Mouse (Mus musculus): ENCODE data around the gene Prrc2a. TPM values are rescaled to one million over a fixed set of nuclear protein-coding genes. Genes with fewer than 3 reads are reported as not detected.
A peak's percentile ranks its signal among the peaks of the same experiment; 100 is the strongest.

Prrc2a gene
- 210 and 238 TPM in 2 replicates for polyA plus RNA-seq (2014; fragmentation: Nextera tagmentation; extraction: Ambion mirVana)

DNA sequence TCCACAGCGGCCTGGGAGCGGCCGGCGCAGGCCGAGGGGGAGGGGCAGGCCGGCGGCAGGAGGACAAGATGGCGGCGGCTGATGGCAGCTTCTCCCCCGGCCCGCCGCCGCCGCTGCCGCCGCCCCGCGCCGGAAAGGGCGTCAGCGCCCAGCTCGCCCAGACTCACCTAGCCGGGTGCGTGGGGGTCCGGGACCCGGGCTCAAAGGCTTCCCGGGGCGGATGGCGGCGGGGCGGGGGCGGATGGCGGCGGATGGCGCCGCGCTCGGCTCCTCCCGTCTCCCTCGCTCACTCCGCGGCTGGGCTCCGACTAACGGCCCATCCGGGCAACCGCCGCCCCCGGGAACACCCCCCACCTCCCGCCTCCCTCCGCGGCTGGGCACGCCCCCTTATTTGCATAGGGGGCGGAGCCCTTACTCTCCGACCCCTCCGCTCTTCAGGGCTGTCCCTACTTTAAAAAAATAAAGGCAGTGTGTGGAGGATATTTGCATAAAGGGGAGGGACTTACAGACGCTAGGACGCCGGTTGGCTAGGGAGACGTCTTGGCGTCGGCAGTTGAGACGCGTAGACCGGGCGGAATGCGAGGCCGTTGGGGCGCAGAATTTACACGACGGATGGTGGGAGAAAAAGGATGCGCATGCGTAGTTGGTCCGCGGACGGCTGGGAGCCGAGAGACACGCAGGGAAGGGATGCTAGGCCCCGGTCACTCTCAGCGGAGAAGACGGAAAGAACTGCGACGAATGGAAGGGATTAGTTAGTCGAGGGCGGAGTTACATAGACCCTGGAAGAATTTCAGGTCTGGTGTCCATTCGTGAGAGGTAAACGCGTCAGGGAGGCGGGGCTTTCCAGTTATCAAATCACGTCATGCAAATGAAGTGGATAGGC lies at the start of gene Prrc2a:
TSS of gene Prrc2a (minus strand) at position 330 of the 883 bp plus-strand sequence.
- no peak for TF ChIP-seq CTCF (IDR thresholded peaks at IDR 0.05; ENCODE audit: low read depth)
- WGBS: under 1% methylated on average over 64 of the region's 89 CpGs
- ATAC-seq (ENCODE audit: insufficient read depth) (peak; percentile 96), DNase-seq (peak; percentile 99)
- Histone ChIP-seq H3K9me3 (ENCODE audit: low read depth, low read length) (no peaks in the 10 kb centered on the region), H3K4me3 (ENCODE audit: low read depth, low read length) (peak within 1 kb of the TSS; percentile 100), H3K27ac (ENCODE audit: low read depth) (peak within 1 kb of the TSS; percentile 99), H3K9ac (peak within 1 kb of the TSS; percentile 98), H3K27me3 (ENCODE audit: insufficient read depth, low read length) (no peaks in the 10 kb centered on the region), H3K4me1 (ENCODE audit: insufficient read depth) (peaks cover 13% of the 10 kb centered on the region; the same call in 1 of the 2 replicates), H3K4me2 (peak within 1 kb of the TSS; percentile 99), H3K36me3 (ENCODE audit: insufficient read depth) (peaks cover 32% of the 10 kb centered on the region)

DNA sequence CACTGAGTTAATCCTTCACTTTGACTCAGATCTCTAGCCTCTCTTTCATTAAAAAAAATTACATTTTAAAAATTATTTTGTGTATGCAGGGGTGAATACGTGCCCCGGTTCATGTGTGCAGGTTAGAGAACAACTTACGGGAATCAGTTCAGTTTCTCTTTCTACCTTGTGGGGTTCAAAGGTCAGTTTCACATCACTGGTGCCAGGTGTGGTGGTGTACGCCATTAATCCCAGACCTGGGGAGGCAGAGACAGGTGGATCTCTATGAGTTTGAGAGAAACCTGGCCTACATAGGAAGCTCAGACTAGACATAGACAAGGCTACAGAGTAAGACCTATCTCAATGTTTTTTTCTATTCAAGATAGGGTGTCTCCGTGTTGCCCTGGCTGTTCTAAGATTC lies 48.4 kb upstream of the Prrc2a start:
- no peak overlapping the region for H3K4me3 ChIP-seq (ENCODE audit: low read depth, low read length)
- 88% methylated on average over 5 of the region's 5 CpGs for WGBS
- H3K4me1 ChIP-seq (ENCODE audit: insufficient read depth): no peaks in the 10 kb centered on the region
- DNase-seq: no peak
- no peaks in the 10 kb centered on the region for H3K36me3 ChIP-seq (ENCODE audit: insufficient read depth)
- no peaks in the 10 kb centered on the region for H3K27me3 ChIP-seq (ENCODE audit: insufficient read depth, low read length)
- no peak overlapping the region for H3K9ac ChIP-seq
- no peak for TF ChIP-seq CTCF (IDR thresholded peaks at IDR 0.05; ENCODE audit: low read depth)
- no peak overlapping the region for H3K4me2 ChIP-seq
- ATAC-seq (ENCODE audit: insufficient read depth): no peak
- no peak overlapping the region for H3K27ac ChIP-seq (ENCODE audit: low read depth)
- no peaks in the 10 kb centered on the region for H3K9me3 ChIP-seq (ENCODE audit: low read depth, low read length)

DNA sequence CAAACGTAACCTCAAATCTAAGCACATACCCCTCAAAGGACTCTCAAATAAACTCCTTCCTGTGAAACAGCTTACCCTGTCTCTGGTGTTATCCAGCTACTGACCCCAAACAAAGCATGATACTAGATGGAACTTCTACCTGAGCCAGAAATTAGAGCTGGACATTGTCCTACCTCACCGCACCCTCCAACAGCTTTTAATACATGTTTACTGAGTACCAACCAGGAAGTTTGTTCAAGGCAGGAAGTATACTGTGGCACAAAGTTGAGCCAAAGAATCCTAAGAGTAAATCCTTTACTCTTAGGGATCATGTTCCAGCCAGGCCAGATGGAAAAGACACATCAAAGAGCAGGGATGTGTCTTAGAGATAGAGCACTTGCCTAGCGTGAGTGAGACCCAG lies 45.9 kb upstream of the Prrc2a start:
- Histone ChIP-seq H3K4me2 (no peak overlapping the region), H3K9me3 (ENCODE audit: low read depth, low read length) (no peaks in the 10 kb centered on the region), H3K9ac (no peak overlapping the region), H3K4me3 (ENCODE audit: low read depth, low read length) (no peak overlapping the region), H3K4me1 (ENCODE audit: insufficient read depth) (no peaks in the 10 kb centered on the region), H3K36me3 (ENCODE audit: insufficient read depth) (no peaks in the 10 kb centered on the region), H3K27me3 (ENCODE audit: insufficient read depth, low read length) (no peaks in the 10 kb centered on the region), H3K27ac (ENCODE audit: low read depth) (no peak overlapping the region)
- 48% methylated on average over 3 of the region's 3 CpGs for WGBS
- no peak for DNase-seq
- ATAC-seq (ENCODE audit: insufficient read depth): no peak
- no peak for TF ChIP-seq CTCF (IDR thresholded peaks at IDR 0.05; ENCODE audit: low read depth)

DNA sequence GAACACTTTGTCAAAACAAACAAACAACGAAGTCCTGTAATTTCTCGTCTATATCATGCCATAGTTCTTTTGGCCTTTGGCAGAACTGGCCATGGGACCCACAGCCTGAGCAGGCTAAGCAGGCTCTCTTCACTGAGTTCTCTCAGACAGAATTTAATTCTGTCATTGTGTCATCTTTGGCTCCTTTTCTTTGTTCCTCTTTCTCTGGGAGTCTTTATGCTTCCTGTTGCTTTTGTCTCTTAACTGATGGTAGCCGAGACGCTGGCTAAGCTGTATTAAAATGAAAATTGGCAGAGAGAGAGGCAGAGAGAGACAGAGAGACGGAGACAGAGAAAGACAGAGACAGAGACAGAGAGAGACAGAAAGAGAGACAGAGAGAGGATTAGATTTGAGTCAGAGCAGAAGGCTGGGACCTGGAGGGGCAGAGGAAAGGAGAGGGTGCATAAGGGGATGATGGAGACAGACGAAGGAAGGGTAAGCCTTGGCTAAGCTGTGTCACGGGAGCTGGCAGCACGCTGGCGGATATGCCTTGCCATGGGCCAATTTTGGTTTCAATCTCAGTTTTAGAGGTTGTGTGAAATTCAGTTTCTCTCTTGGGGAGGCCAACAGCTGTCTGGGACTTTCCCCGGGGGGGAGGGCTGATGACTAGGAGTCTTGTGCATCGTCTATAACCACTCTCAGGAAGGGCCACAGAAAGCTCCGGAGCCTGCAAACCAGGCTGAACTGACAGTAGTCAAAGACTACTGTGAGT lies 45.3 kb upstream of the Prrc2a start:
- H3K36me3 ChIP-seq (ENCODE audit: insufficient read depth): no peaks in the 10 kb centered on the region
- H3K9me3 ChIP-seq (ENCODE audit: low read depth, low read length): no peaks in the 10 kb centered on the region
- no peak overlapping the region for H3K9ac ChIP-seq
- H3K27me3 ChIP-seq (ENCODE audit: insufficient read depth, low read length): no peaks in the 10 kb centered on the region; the same call in 1 of the 2 replicates
- H3K27ac ChIP-seq (ENCODE audit: low read depth): no peak overlapping the region
- WGBS: 70% methylated on average over 12 of the region's 12 CpGs
- DNase-seq (no peak), ATAC-seq (ENCODE audit: insufficient read depth) (no peak)
- H3K4me1 ChIP-seq (ENCODE audit: insufficient read depth): no peaks in the 10 kb centered on the region
- no peak for TF ChIP-seq CTCF (IDR thresholded peaks at IDR 0.05; ENCODE audit: low read depth)
- H3K4me3 ChIP-seq (ENCODE audit: low read depth, low read length): no peak overlapping the region
- H3K4me2 ChIP-seq: no peak overlapping the region

DNA sequence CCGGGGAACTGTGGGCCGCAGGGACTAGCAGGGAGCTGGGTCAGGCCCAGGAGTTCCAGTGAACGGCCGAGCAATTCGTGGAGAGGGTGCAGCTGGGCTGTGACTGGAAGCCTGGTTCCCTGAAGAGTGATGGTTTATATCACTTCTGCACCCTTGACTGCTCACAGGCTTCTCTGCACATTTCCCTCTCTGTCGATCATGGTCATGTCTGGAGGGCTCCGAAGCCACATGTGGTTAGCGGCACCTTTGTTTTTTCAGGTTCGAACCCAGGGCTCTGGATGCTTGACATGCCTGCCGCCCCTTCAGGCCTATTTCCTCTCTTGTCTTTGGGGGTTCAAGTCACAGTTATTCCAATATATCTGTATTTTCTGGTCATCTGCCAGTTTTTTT lies 40.7 kb upstream of the Prrc2a start:
- DNase-seq (no peak), ATAC-seq (ENCODE audit: insufficient read depth) (no peak)
- Histone ChIP-seq H3K4me2 (no peak overlapping the region), H3K4me3 (ENCODE audit: low read depth, low read length) (no peak overlapping the region), H3K9me3 (ENCODE audit: low read depth, low read length) (no peaks in the 10 kb centered on the region), H3K9ac (no peak overlapping the region; the same call in 1 of the 2 replicates), H3K4me1 (ENCODE audit: insufficient read depth) (no peaks in the 10 kb centered on the region), H3K27ac (ENCODE audit: low read depth) (no peak overlapping the region), H3K36me3 (ENCODE audit: insufficient read depth) (no peaks in the 10 kb centered on the region), H3K27me3 (ENCODE audit: insufficient read depth, low read length) (peaks cover 21% of the 10 kb centered on the region)
- WGBS: 46% methylated on average over 10 of the region's 10 CpGs
- TF ChIP-seq CTCF (IDR thresholded peaks at IDR 0.05; ENCODE audit: low read depth): no peak

DNA sequence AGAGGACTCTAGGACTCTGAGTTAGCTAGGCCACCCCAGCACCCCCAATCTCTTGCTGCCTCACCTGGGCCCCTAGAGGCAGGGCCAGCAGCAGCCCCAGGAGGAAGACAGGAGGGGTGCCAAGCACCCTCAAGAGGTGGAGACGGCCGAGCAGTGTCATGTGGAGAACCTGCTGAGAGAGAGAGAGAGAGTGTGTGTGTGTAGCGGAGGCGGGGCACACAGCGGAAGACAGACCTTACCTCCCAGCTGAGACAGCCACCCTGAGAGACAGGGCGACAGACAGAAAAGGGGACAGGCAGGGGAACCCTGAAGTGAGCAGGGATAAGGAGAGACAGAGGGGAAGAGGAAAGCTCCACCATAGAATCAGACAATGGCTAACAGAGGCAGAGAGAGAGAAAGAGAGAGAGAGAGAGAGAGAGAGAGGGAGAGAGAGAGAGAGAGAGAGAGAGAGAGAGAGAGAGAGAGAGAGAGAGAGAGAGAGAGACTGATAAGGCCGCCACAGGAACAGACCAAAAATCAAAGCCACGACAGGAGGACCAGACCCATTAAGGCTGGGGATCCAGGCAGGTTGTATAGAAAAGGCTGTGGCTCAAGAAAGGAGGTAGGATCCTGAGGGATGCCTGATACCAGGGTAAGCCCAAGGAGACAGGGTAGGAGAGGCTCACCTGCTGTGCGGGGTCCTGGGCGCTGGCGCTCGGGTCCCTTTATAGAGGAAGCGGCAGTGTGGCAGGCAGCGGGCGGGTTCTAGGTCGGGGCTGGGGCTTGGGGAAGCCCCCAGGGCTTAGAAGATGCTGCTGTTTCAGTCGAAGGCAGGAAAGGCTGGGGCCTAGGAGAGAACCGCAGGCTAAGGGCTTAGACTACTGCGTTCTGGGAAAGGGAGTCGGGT lies 40.0 kb upstream of the Prrc2a start, which contains the start of gene Lta:
TSS of gene Lta (minus strand) at position 858 of the 886 bp plus-strand sequence.
- Histone ChIP-seq H3K27ac (ENCODE audit: low read depth) (no peak within 1 kb of the TSS), H3K9me3 (ENCODE audit: low read depth, low read length) (no peaks in the 10 kb centered on the region), H3K4me2 (no peak within 1 kb of the TSS), H3K36me3 (ENCODE audit: insufficient read depth) (no peaks in the 10 kb centered on the region), H3K27me3 (ENCODE audit: insufficient read depth, low read length) (peaks cover 21% of the 10 kb centered on the region), H3K4me3 (ENCODE audit: low read depth, low read length) (no peak within 1 kb of the TSS), H3K4me1 (ENCODE audit: insufficient read depth) (no peaks in the 10 kb centered on the region), H3K9ac (no peak within 1 kb of the TSS; the same call in 1 of the 2 replicates)
- ATAC-seq (ENCODE audit: insufficient read depth): no peak
- DNase-seq: no peak
- TF ChIP-seq CTCF (IDR thresholded peaks at IDR 0.05; ENCODE audit: low read depth): no peak
- WGBS: 22% methylated on average over 20 of the region's 20 CpGs
